Mouse (Mus musculus): Measurements from ENCODE around the gene Ugt1a10. TPM values are rescaled to one million over a fixed set of nuclear protein-coding genes. Genes with fewer than 3 reads are reported as not detected.

Ugt1a10 gene
- polyA plus RNA-seq, 1 experiment from 2014 or later: 0.21 TPM

DNA sequence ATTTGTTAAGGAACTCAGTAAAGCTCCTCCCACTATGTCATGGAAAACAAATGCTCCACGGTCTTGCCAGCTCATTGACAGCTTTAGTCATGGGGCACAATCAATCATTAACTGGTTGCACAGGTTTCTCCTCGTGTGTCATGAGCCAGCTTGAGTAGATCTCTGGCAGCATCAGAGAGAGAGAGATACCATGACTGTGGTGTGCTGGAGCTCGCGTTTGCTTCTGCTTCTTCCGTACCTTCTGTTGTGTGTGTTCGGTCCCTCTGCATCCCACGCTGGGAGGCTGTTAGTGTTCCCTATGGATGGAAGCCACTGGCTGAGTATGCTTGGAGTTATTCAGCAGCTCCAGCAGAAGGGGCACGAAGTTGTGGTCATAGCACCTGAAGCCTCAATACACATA lies 156.6 kb downstream of the Ugt1a10 start, which contains the start of gene Ugt1a1:
Gene Ugt1a1 (plus strand): TSS at position 148 of the 400 bp plus-strand sequence.
- H3K9ac ChIP-seq (replicated peaks): 0 out of 2 replicates have a peak within 1 kb of the TSS, but pooled peaks have one; percentile 1
- 61% methylated on average over 8 of the region's 8 CpGs for WGBS (ENCODE audit: insufficient replicate concordance)
- peak within 1 kb of the TSS; percentile 1 for H3K4me3 ChIP-seq (ENCODE audit: low read depth, low read length)
- H3K27me3 ChIP-seq (ENCODE audit: insufficient read depth, low read length): no peaks in the 10 kb centered on the region
- no peaks in the 10 kb centered on the region for H3K36me3 ChIP-seq (replicated peaks; ENCODE audit: insufficient read depth, low read length)
- DNase-seq: peak; percentile 61
- no peak for TF ChIP-seq CTCF (IDR thresholded peaks at IDR 0.05; ENCODE audit: low read depth)
- no peak for TF ChIP-seq EP300 (IDR thresholded peaks at IDR 0.05; ENCODE audit: low read depth)
- H3K4me1 ChIP-seq (ENCODE audit: insufficient read depth): peaks cover 9% of the 10 kb centered on the region
- peak within 1 kb of the TSS; percentile 11 for H3K4me2 ChIP-seq (ENCODE audit: low read depth, low read length)
- H3K27ac ChIP-seq (ENCODE audit: low read depth): peak within 1 kb of the TSS; percentile 31; the same call in 1 of the 2 replicates
- peaks cover 39% of the 10 kb centered on the region for H3K9me3 ChIP-seq (ENCODE audit: low read length)
- peak; percentile 47 for ATAC-seq

DNA sequence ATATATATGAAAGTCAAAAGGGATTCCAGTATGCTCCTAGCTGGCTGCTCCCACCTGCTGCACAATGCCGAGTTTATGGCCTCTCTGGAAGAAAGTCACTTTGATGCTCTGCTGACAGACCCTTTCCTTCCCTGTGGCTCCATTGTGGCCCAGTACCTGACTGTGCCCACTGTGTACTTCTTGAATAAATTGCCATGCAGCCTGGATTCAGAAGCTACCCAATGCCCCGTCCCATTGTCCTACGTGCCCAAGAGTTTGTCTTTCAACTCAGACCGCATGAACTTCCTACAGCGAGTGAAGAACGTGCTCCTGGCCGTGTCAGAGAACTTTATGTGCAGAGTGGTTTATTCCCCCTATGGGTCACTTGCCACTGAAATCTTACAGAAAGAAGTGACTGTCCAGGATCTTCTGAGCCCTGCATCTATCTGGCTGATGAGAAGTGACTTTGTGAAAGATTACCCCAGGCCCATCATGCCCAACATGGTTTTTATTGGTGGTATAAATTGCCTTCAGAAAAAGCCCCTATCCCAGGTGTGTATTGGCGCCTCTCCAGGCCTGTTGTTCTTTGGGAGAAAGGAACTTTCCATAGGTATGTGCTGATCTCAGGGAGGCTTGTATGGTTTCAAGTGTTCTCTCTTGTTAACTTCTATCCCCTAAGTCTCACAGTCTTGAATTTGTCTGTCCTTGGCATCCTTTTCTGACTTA lies 157.3 kb downstream of the Ugt1a10 start:
- Histone ChIP-seq H3K27me3 (ENCODE audit: insufficient read depth, low read length) (no peaks in the 10 kb centered on the region), H3K4me3 (ENCODE audit: low read depth, low read length) (peak overlapping the region; percentile 1), H3K9me3 (ENCODE audit: low read length) (peaks cover 44% of the 10 kb centered on the region), H3K4me2 (ENCODE audit: low read depth, low read length) (peak overlapping the region; percentile 11), H3K4me1 (ENCODE audit: insufficient read depth) (peaks cover 3% of the 10 kb centered on the region), H3K27ac (ENCODE audit: low read depth) (peak overlapping the region; percentile 31; the same call in 1 of the 2 replicates), H3K9ac (replicated peaks) (0 out of 2 replicates have a peak overlapping the region, but pooled peaks have one; percentile 1), H3K36me3 (replicated peaks; ENCODE audit: insufficient read depth, low read length) (no peaks in the 10 kb centered on the region)
- 56% methylated on average over 8 of the region's 8 CpGs for WGBS (ENCODE audit: insufficient replicate concordance)
- TF ChIP-seq EP300 (IDR thresholded peaks at IDR 0.05; ENCODE audit: low read depth): no peak
- no peak for TF ChIP-seq CTCF (IDR thresholded peaks at IDR 0.05; ENCODE audit: low read depth)
- ATAC-seq: no peak; the same call in 1 of the 2 replicates
- DNase-seq: no peak

DNA sequence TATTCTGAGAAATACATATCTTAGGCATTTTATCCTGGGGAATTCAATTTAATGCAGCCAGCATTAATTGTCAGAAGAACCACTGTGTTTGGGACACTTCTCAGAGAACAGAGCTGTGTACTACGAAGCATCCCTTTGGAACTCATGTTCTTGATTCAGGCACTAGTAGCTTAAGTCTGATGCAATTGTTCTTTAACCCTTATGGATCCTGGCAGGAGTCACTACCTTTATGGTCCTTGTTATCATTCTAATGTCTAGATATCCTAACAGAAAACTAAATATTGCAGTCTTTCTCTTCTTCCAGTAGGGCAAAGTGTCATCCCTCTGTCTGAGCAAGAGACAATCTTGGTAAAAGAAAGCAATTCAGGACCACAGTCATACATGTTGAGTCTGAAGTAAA lies 157.9 kb downstream of the Ugt1a10 start:
- peaks cover 46% of the 10 kb centered on the region for H3K9me3 ChIP-seq (ENCODE audit: low read length)
- peak overlapping the region; percentile 1; the same call in 1 of the 2 replicates for H3K4me3 ChIP-seq (ENCODE audit: low read depth, low read length)
- peak; percentile 17 for ATAC-seq
- peak overlapping the region; percentile 31; the same call in 1 of the 2 replicates for H3K27ac ChIP-seq (ENCODE audit: low read depth)
- no peak overlapping the region for H3K9ac ChIP-seq (replicated peaks)
- no peaks in the 10 kb centered on the region for H3K4me1 ChIP-seq (ENCODE audit: insufficient read depth)
- no peaks in the 10 kb centered on the region for H3K36me3 ChIP-seq (replicated peaks; ENCODE audit: insufficient read depth, low read length)
- peak overlapping the region; percentile 1; the same call in 1 of the 2 replicates for H3K4me2 ChIP-seq (ENCODE audit: low read depth, low read length)
- no peaks in the 10 kb centered on the region for H3K27me3 ChIP-seq (ENCODE audit: insufficient read depth, low read length)
- no peak for DNase-seq
- TF ChIP-seq EP300 (IDR thresholded peaks at IDR 0.05; ENCODE audit: low read depth): no peak
- no peak for TF ChIP-seq CTCF (IDR thresholded peaks at IDR 0.05; ENCODE audit: low read depth)
- WGBS (ENCODE audit: insufficient replicate concordance): 64% methylated on average over 1 of the region's 1 CpGs

DNA sequence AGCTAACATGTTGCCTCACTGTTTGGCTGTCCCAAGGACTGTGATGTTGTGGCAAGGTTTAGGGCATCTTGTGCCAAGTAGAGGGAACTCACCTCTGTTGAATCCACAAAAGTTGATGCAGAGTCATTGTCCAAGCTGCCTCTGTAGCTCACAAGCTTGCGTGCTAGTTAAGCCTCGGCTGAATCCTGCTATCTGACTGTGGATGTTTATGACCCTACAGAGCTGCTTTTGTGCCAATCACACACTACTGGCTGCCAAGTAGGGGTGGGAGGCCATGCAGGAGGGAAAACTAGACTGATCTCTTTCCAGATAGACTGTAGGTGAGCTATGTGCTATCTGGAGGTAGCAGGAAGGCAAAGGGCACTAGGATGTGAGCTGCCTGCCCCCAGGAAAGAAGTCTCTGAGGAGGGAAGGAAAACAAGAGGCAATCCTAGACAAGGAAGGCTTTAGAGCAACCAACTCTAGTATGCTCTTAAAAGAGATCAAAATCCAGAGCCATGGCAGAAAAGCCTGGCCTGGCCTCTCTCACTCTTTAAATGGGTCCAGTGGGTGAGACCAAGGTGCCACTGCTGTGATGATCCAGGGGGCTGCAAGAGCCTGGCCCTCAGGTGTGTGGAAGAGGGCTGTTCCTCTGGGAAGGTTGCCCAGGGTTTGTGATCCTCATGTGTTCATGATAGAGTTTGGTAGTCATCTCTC lies 158.7 kb downstream of the Ugt1a10 start:
- H3K27ac ChIP-seq (ENCODE audit: low read depth): peak overlapping the region; percentile 4
- H3K9ac ChIP-seq (replicated peaks): 0 out of 2 replicates have a peak overlapping the region, but pooled peaks have one; percentile 1
- H3K4me1 ChIP-seq (ENCODE audit: insufficient read depth): no peaks in the 10 kb centered on the region
- H3K27me3 ChIP-seq (ENCODE audit: insufficient read depth, low read length): no peaks in the 10 kb centered on the region
- DNase-seq: peak; percentile 56
- 68% methylated on average over 2 of the region's 2 CpGs for WGBS (ENCODE audit: insufficient replicate concordance)
- peak overlapping the region; percentile 2 for H3K4me2 ChIP-seq (ENCODE audit: low read depth, low read length)
- peaks cover 46% of the 10 kb centered on the region for H3K9me3 ChIP-seq (ENCODE audit: low read length)
- TF ChIP-seq EP300 (IDR thresholded peaks at IDR 0.05; ENCODE audit: low read depth): no peak
- TF ChIP-seq CTCF (IDR thresholded peaks at IDR 0.05; ENCODE audit: low read depth): no peak
- 0 out of 2 replicates have a peak overlapping the region, but pooled peaks have one; percentile 0 for H3K4me3 ChIP-seq (ENCODE audit: low read depth, low read length)
- H3K36me3 ChIP-seq (replicated peaks; ENCODE audit: insufficient read depth, low read length): no peaks in the 10 kb centered on the region
- peak; percentile 74 for ATAC-seq

DNA sequence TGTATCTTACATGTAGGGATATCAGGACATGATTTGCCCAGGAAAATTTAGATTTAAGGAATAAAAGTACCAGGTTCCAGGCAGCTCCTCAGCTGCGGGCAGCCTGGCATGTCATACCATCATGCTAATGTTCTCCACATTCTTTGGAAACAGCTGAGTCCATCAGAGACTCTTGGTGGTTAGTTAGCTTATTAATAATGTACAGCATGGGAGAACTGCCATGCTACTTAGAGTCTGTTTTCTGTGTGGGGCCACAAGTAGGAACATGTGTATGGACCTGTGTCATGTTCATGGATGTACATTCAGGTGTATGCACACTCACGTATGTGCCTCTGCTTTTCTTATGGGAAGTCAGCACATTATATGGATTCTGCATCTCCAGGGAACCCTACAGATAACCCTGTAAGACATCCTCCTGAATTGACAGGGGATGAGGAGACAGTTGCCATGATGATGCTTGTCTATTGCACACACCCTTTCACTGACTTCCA lies 159.3 kb downstream of the Ugt1a10 start:
- H3K36me3 ChIP-seq (replicated peaks; ENCODE audit: insufficient read depth, low read length): no peaks in the 10 kb centered on the region
- peak overlapping the region; percentile 4; the same call in 1 of the 2 replicates for H3K27ac ChIP-seq (ENCODE audit: low read depth)
- TF ChIP-seq CTCF (IDR thresholded peaks at IDR 0.05; ENCODE audit: low read depth): no peak
- H3K4me2 ChIP-seq (ENCODE audit: low read depth, low read length): peak overlapping the region; percentile 2
- no peaks in the 10 kb centered on the region for H3K4me1 ChIP-seq (ENCODE audit: insufficient read depth)
- 0 out of 2 replicates have a peak overlapping the region, but pooled peaks have one; percentile 1 for H3K9ac ChIP-seq (replicated peaks)
- WGBS (ENCODE audit: insufficient replicate concordance): 72% methylated on average over 2 of the region's 2 CpGs
- ATAC-seq: no peak
- peaks cover 46% of the 10 kb centered on the region for H3K9me3 ChIP-seq (ENCODE audit: low read length)
- H3K4me3 ChIP-seq (ENCODE audit: low read depth, low read length): 0 out of 2 replicates have a peak overlapping the region, but pooled peaks have one; percentile 0
- DNase-seq: no peak
- no peaks in the 10 kb centered on the region for H3K27me3 ChIP-seq (ENCODE audit: insufficient read depth, low read length)
